Mouse (Mus musculus): ENCODE measurements at regions not wholly inside any gene's neighbourhood (a gene's known extent, or its start where the extent isn't known, plus 50 kb on each side); places are given as distances from the start of the nearest gene placed in this dataset.

- no peak for TF ChIP-seq CTCF (conservative IDR thresholded peaks at IDR 0.05 in 1 of 2, IDR thresholded peaks at IDR 0.05 in 1 of 2; ENCODE audit: low read depth in 2 of 2, low read length in 2 of 2)
- TF ChIP-seq EP300 (IDR thresholded peaks at IDR 0.05; ENCODE audit: low read length): no peak
- TF ChIP-seq POLR2A (IDR thresholded peaks at IDR 0.05; ENCODE audit: low read depth, low read length): no peak
- no peak for TF ChIP-seq MEF2A (IDR thresholded peaks at IDR 0.05; ENCODE audit: borderline replicate concordance, low read depth, low read length)
- no peak for TF ChIP-seq POLR2AphosphoS2 (IDR thresholded peaks at IDR 0.05; ENCODE audit: low read depth, low read length)
- TF ChIP-seq ZC3H11A (IDR thresholded peaks at IDR 0.05; ENCODE audit: low read depth, low read length): no peak
- no peak for TF ChIP-seq TCF12 (IDR thresholded peaks at IDR 0.05; ENCODE audit: low read depth, low read length)
These were observed 311.1 kb downstream of the Pik3r1 start for GRCm38 (mm10) chr13:101456926-101457325.

Data from CH12.LX (cell line).